Mouse (Mus musculus) CH12.LX (cell line): Measurements from ENCODE around the gene Ebf1. TPM values are rescaled to one million over a fixed set of nuclear protein-coding genes. Genes with fewer than 3 reads are reported as not detected.

Experiments
- DNase-seq: peaks from one replicate; pipeline ENCODE4 v3.0.0-alpha.2; 2013; ENCODE audit errors: extremely low read depth
- H3K27ac ChIP-seq: 2 replicates; pipeline ENCODE4 v1.5.1; 2012; ENCODE audit warnings: low read depth, mild to moderate bottlenecking, control low read depth, moderate library complexity; ENCODE audit not compliant: insufficient read depth
- H3K27me3 ChIP-seq: replicated peaks from 2 replicates; pipeline ENCODE3; 2012; ENCODE audit warnings: inconsistent platforms
- H3K36me3 ChIP-seq, 2 experiments: replicated peaks in 1 of 2; 2 replicates each; pipeline versions ENCODE3 to v1.6.1; 2012; ENCODE audit warnings: inconsistent platforms in 1 of 2, low read length in 1 of 2, mild to moderate bottlenecking in 1 of 2, mixed read lengths in 1 of 2, moderate library complexity in 1 of 2; ENCODE audit not compliant: control insufficient read depth in 1 of 2, insufficient read depth in 1 of 2
- H3K4me1 ChIP-seq, 2 experiments: 2 replicates each; pipeline ENCODE4 v1.6.1; 2012; ENCODE audit warnings: inconsistent platforms in 1 of 2, moderate library complexity in 1 of 2; ENCODE audit not compliant: insufficient read depth in 2 of 2, control insufficient read depth in 1 of 2
- H3K4me2 ChIP-seq: 2 replicates; pipeline ENCODE4 v1.6.1; 2012; ENCODE audit warnings: low read depth, mild to moderate bottlenecking, control low read depth; ENCODE audit not compliant: poor library complexity, insufficient read depth, severe bottlenecking
- H3K4me3 ChIP-seq, 3 experiments: fragments of 150-350 bp in 1 of 3; sonication (generic) in 1 of 3; replicated peaks in 1 of 3; 2 replicates each; pipeline versions ENCODE3 to v1.5.1; 2011 to 2012; ENCODE audit warnings: low read depth in 2 of 3, low read length in 2 of 3, mild to moderate bottlenecking in 2 of 3, moderate library complexity in 2 of 3, control low read depth in 1 of 3, improper control_type of control experiment in 1 of 3, inconsistent platforms in 1 of 3, mixed read lengths in 1 of 3; ENCODE audit not compliant: poor library complexity in 1 of 3
- H3K79me2 ChIP-seq: replicated peaks from 2 replicates; pipeline ENCODE4 v1.6.1; 2012; ENCODE audit warnings: mild to moderate bottlenecking, moderate library complexity; ENCODE audit not compliant: control insufficient read depth, poor library complexity, insufficient read depth, severe bottlenecking; ENCODE audit errors: extremely low read depth
- H3K9ac ChIP-seq: 2 replicates; pipeline ENCODE4 v1.6.1; 2012; ENCODE audit warnings: low read depth, mild to moderate bottlenecking, control low read depth, moderate library complexity; ENCODE audit not compliant: insufficient read depth
- H3K9me3 ChIP-seq: replicated peaks from 2 replicates; pipeline ENCODE3; 2012; ENCODE audit warnings: low read length, inconsistent platforms, mixed read lengths
- EP300 ChIP-seq: IDR thresholded peaks from 2 replicates; pipeline ENCODE4 v1.6.1; 2011; ENCODE audit warnings: low read length, improper control_type of control experiment
- GABPA ChIP-seq: IDR thresholded peaks from 2 replicates; pipeline ENCODE4 v1.6.1; 2012; ENCODE audit warnings: low read depth, low read length, improper control_type of control experiment, inconsistent platforms; ENCODE audit not compliant: insufficient replicate concordance
- HCFC1 ChIP-seq: IDR thresholded peaks from 2 replicates; pipeline ENCODE4 v1.6.1; 2012; ENCODE audit warnings: low read depth, mild to moderate bottlenecking, inconsistent platforms, low read length, improper control_type of control experiment
- JUND ChIP-seq: conservative IDR thresholded peaks from 2 replicates; pipeline ENCODE4 v1.6.1; 2011; ENCODE audit warnings: low read depth, low read length, improper control_type of control experiment
- KAT2A ChIP-seq: IDR thresholded peaks from 2 replicates; pipeline ENCODE4 v1.6.1; 2012; ENCODE audit warnings: low read length, improper control_type of control experiment, inconsistent platforms; ENCODE audit not compliant: insufficient replicate concordance
- MAFK ChIP-seq: IDR thresholded peaks from 2 replicates; pipeline ENCODE4 v1.6.1; 2011; ENCODE audit warnings: low read length, improper control_type of control experiment; ENCODE audit not compliant: insufficient replicate concordance
- MAX ChIP-seq: IDR thresholded peaks from 2 replicates; pipeline ENCODE4 v1.6.1; 2011; ENCODE audit warnings: low read length, improper control_type of control experiment
- MEF2A ChIP-seq: IDR thresholded peaks from 2 replicates; pipeline ENCODE4 v1.6.1; 2014; ENCODE audit warnings: low read depth, mild to moderate bottlenecking, inconsistent platforms, low read length, improper control_type of control experiment, borderline replicate concordance
- MYC ChIP-seq: IDR thresholded peaks from 2 replicates; pipeline ENCODE4 v1.6.1; 2011; ENCODE audit warnings: low read depth, mild to moderate bottlenecking, improper control_type of control experiment, low read length
- NELFE ChIP-seq: IDR thresholded peaks from 2 replicates; pipeline ENCODE4 v1.6.1; 2011; ENCODE audit warnings: low read depth, low read length, improper control_type of control experiment
- PAX5 ChIP-seq: IDR thresholded peaks from 2 replicates; pipeline ENCODE4 v1.6.1; 2012; ENCODE audit warnings: low read length, inconsistent platforms, mixed read lengths
- RCOR1 ChIP-seq: conservative IDR thresholded peaks from 2 replicates; pipeline ENCODE4 v1.6.1; 2012; ENCODE audit warnings: low read depth, mild to moderate bottlenecking, inconsistent platforms, low read length, improper control_type of control experiment
- SMC3 ChIP-seq: IDR thresholded peaks from 2 replicates; pipeline ENCODE4 v1.6.1; 2011; ENCODE audit warnings: low read depth, low read length, improper control_type of control experiment
- TBP ChIP-seq: conservative IDR thresholded peaks from 2 replicates; pipeline ENCODE4 v1.6.1; 2011; ENCODE audit warnings: low read depth, low read length, improper control_type of control experiment
- TCF12 ChIP-seq: IDR thresholded peaks from 2 replicates; pipeline ENCODE4 v1.6.1; 2014; ENCODE audit warnings: low read depth, mild to moderate bottlenecking, inconsistent platforms, low read length, improper control_type of control experiment
- ZC3H11A ChIP-seq: IDR thresholded peaks from 2 replicates; pipeline ENCODE4 v1.6.1; 2012; ENCODE audit warnings: low read depth, mild to moderate bottlenecking, inconsistent platforms, low read length, improper control_type of control experiment
- ZMIZ1 ChIP-seq: IDR thresholded peaks from 2 replicates; pipeline ENCODE4 v1.6.1; 2012; ENCODE audit warnings: low read depth, mild to moderate bottlenecking, inconsistent platforms, low read length, improper control_type of control experiment
- dilution Hi-C: fragments of 300-500 bp; cut with MboI; formaldehyde crosslinking; loops from 2 replicates; pipeline ENCODE4 v1.14.3; 2020; ENCODE audit warnings: low sequenced_read_pairs; ENCODE audit not compliant: extremely low pct_unique_long_range_greater_than_20kb, extremely low pct_ligation_motif_present
- in situ Hi-C: fragments of 300-500 bp; cut with MboI; formaldehyde crosslinking; loops from 3 replicates; pipeline ENCODE4 v1.14.3; 2019; ENCODE audit warnings: low sequenced_read_pairs, low pct_ligation_motif_present, low pct_unique_long_range_greater_than_20kb, mixed read lengths
- polyA plus RNA-seq: library from polyadenylated mRNA; unstranded; fragments of >175 nt; gene quantifications from 2 replicates; pipeline ENCODE4 v1.2.1, GENCODE M21; 2012; ENCODE audit warnings: low read depth; ENCODE audit not compliant: insufficient read length
- total RNA-seq, 2 experiments: library from RNA; depleted of rRNA; stranded (reverse); fragments of 300-350 nt in 1 of 2; fragments of >200 nt in 1 of 2; gene quantifications; 2 replicates each; pipeline ENCODE4 v1.2.3; 2012 to 2014

Gene Ebf1
- total and polyA plus RNA-seq, 3 experiments, result 37.8 to 60.7 (median 42.8) TPM

DNA sequence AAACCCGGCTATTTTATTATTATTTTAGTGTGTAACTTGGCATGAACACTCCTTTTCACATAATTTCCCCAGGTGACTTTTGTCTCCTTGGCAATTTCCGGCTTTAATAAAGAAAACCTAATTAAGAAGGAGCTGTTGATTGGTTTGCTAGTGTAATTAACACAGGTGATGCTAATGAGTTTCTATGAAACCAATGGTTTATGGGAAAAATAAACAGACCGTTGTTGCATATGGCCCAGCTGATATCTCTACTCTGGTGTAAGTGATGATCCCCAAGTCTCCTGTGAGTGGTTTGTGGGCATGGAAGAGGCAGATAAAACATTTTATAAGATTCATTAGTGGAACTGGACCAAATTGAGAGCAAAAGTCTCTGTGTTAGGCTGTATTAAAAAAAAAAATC, 132.2 kb downstream of the Ebf1 start:
- no peak overlapping the region for H3K4me2 ChIP-seq
- H3K4me1 ChIP-seq, result peaks cover 7 to 58% of the 10 kb centered on the region in 2 experiments
- TF ChIP-seq TCF12, result no peak
- TF ChIP-seq ZC3H11A, result no peak
- TF ChIP-seq RCOR1, result no peak
- no peak for TF ChIP-seq NELFE
- no peak for TF ChIP-seq EP300
- no peak for TF ChIP-seq KAT2A
- no peak for TF ChIP-seq MYC
- TF ChIP-seq ZMIZ1, result no peak
- no peak for TF ChIP-seq PAX5
- no peak for TF ChIP-seq MAFK
- no peak for TF ChIP-seq TBP
- no peaks in the 10 kb centered on the region for H3K9me3 ChIP-seq
- dilution Hi-C loops, result no loop called here
- H3K27ac ChIP-seq, result no peak overlapping the region
- H3K36me3 ChIP-seq, result peaks cover 4 to 41% of the 10 kb centered on the region in 2 experiments
- in situ Hi-C loops, result no loop called here
- no peak overlapping the region for H3K9ac ChIP-seq
- DNase-seq, result no peak
- H3K4me3 ChIP-seq, result no peak overlapping the region
- peaks cover 8% of the 10 kb centered on the region; the same call in 1 of the 2 replicates for H3K79me2 ChIP-seq
- no peaks in the 10 kb centered on the region for H3K27me3 ChIP-seq

DNA sequence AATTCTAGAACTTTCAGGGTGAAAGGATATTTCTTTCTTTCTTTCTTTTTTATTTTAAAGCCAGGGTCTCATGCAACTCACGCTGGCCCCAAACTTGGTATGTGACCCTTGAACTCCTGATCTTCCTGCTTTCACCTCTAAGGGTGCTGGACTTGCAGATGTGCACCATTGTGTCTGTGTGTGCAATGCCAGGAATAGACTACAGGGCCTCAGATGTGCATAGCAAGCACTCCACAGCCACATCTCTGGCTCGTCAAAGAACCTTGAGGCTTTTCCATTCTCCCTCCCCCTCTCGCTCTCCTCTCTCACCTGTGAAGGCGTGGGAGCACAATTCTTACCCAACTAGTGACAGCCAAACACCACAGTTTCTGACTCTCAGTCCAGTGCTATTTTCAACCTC, 137.2 kb downstream of the Ebf1 start:
- Histone ChIP-seq H3K27me3 (no peaks in the 10 kb centered on the region), H3K36me3 (peaks cover 3 to 54% of the 10 kb centered on the region in 2 experiments), H3K79me2 (peaks cover 19% of the 10 kb centered on the region), H3K4me3 (no peak overlapping the region), H3K9ac (no peak overlapping the region), H3K4me1 (peaks cover 8 to 72% of the 10 kb centered on the region in 2 experiments), H3K4me2 (no peak overlapping the region), H3K9me3 (no peaks in the 10 kb centered on the region), H3K27ac (no peak overlapping the region)
- dilution Hi-C loops (no loop called here), in situ Hi-C loops (no loop called here)
- TF ChIP-seq SMC3, result no peak
- TF ChIP-seq HCFC1, result no peak
- TF ChIP-seq TBP, result no peak
- no peak for TF ChIP-seq TCF12
- TF ChIP-seq MEF2A, result 0 out of 2 replicates have a peak, but pooled peaks have one; percentile 18
- TF ChIP-seq GABPA, result no peak
- no peak for TF ChIP-seq MAX
- no peak for TF ChIP-seq JUND
- no peak for DNase-seq
